Mouse (Mus musculus) embryonic fibroblast, embryonic 13.5 days (primary cell): Measurements from ENCODE around the gene Ceacam1.

Experiments used
- CTCF ChIP-seq: IDR thresholded peaks from 2 replicates; pipeline ENCODE4 v1.5.1; 2011; ENCODE audit warnings: mild to moderate bottlenecking, control low read depth, low read length, moderate library complexity, borderline replicate concordance; ENCODE audit not compliant: insufficient read depth
- POLR2A ChIP-seq: IDR thresholded peaks from 2 replicates; pipeline ENCODE4 v1.6.1; 2011; ENCODE audit warnings: low read depth, mild to moderate bottlenecking, control low read depth, low read length, moderate library complexity

DNA sequence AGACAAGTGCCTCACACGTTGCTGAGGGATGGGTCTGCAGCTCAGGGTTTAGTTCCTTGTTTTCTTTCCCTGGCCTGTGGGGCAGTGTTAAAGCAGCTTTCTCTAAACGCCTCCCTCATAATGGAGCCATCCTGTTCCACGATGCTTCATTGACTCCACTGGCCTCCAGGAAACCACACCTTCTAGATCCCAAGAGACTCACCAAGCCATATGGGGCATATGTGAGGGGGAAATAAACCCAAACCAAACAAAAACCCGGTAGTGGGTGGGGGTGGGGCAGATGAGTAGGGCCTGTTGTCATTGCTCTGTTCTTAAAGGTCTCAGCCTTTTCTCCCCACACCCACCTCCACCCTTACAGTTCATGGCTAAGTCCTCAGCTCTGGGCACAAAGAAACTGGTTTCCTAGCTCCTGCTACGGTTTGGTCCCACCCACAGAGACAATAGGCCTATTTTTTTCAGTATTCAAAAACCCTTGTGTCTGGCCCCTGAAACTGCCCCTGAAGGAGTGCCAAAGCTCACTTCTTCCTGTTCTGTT, 44.3 kb downstream of the Ceacam1 start:
- TF ChIP-seq CTCF (no peak), POLR2A (no peak)
